Mouse (Mus musculus) spleen, postnatal 10 days (tissue): ENCODE results near the gene Cd274.
"Not testable (repeated sequence)": the region's sequence is repeated elsewhere in the genome, so short reads cannot be mapped to it uniquely, and the experiment has no call there.

Experiments
- DNase-seq, 2 experiments: peaks; one replicate each; pipeline ENCODE4 v3.0.0; 2021 to 2022; ENCODE audit warnings: low spot score in 2 of 2

The Cd274 gene

DNA sequence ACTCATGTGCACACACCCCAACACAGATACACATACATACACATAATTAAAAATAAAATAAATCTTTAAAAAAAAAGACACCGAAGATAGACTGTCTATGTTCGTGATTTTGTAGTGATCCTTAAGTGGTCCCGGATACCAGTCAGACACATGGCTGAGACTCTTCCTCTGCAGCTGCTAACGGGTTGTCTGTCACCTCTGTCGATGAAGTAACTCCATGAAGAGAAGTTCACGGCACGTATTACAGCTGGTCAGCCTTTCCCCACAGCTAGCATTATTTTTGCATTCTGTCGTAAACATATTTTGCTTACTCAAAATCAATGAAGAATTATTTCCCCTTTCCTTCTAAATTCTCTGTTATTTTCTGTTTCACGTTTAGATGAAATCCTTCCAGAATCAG is 26.1 kb downstream of the Cd274 start:
- DNase-seq, result no peak

DNA sequence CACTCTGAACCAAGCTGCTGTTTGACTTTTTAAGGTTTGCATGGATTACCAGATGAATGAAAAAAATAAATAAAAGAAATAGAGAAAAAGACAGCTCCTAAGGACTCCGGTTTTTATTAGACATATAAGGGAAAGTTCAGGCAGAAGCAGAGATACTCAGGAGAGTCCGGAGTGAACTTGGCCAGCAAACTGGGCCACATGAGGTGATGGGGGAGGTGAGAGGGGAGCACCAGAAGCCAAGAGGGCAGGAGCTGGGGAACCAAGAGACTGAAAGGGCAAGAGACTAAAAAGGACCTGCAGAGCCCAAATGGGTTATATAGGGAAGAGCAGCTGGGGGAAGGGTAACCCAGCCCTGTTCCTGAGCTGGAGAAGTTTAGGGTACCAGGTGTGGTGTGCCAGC is 27.5 kb downstream of the Cd274 start:
- no peak for DNase-seq

DNA sequence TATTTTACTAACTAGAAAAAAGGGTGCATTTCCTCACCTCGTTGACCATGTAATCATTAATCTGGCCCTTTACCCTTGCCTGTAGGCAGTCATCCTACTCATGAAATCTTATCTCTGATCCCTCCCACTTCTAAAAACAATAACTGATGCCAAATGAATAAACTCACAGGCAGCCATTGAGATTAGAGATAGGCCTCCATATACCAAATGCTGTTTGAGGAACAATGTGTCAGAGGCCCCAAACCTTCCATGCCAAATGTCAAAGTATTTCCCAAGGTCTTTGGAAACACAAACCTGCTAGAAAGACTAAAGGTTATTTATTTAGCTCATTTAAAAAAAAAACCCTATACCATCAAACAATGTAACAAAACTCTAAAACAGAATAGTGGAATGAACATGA is 29.1 kb downstream of the Cd274 start:
- no peak for DNase-seq

DNA sequence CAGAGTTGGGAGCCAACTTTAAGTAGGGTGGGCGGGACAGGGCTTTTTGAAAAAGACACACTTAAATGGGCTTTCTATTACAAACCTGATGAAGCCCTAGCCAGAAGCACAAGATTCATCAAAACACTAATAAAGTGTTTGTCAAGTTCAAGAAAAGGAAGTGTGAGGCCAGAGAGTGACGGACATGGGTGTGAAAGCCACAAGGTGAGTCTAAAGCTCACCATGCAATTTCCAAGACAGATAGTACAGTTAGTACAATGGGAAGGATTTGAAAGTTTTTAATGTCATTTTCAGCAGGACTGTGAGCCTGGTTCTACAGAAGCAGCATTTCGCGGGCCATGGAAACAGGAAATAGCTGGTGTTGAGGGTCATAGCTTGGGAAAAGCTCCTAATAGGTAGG is 32.5 kb downstream of the Cd274 start:
- DNase-seq, result no peak

DNA sequence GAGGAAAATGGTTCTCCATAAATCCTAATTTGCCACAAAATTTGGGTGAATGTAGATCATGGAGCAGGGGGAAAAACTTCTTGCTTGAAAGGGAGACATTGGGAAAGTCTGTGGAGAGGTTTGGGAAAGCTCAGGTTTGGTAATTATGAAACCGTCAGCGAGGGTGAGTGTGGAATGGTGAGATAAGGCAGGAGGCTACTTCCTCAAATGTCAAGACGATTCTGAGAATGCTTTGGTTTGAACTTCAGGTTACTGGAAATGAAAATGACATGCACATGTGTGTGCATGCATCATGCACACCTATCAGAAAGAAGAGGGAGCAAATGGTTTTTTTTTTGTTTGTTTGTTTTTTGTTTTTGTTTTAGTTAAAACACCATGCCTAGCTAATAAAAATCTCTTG is 33.2 kb downstream of the Cd274 start:
- no peak for DNase-seq

DNA sequence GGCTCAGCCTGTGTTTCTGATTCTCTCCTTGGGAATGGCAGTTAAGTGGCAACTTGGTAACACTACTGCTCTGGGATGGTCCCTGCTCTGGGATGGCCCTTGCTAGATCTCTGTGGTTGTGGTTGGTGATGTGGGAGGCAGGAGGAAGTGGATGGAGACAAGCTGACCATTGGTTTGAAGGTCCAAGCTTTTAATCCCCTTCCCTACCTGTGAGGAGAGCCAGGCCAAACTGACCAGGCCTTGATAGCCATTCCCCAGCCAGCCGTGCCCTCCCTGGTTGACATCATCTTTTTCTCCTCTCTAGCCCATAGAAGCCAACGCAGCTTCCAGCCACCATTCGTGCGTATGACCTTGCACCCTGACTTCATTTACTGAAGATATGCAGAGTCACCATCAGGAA is 35.4 kb downstream of the Cd274 start:
- DNase-seq, result no peak

DNA sequence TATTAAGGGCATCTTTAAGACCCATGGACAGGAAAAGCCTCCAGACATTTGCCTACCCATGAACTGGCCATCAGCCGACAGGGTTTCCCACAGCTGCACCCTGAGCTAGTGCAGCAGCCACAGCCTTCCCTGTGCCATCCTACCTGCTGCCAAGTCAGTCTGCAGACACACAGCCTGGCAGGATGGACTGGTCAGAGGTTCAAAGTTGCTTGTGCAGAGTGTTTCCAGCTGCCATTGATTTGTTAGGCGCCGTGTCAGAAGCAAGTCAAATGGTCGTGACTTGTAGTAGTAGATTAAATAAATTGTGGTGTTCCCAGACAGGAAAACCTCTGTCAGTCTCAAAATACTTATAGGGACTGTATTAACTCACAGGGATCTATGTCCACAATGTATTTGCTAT is 36.0 kb downstream of the Cd274 start:
- no peak for DNase-seq

DNA sequence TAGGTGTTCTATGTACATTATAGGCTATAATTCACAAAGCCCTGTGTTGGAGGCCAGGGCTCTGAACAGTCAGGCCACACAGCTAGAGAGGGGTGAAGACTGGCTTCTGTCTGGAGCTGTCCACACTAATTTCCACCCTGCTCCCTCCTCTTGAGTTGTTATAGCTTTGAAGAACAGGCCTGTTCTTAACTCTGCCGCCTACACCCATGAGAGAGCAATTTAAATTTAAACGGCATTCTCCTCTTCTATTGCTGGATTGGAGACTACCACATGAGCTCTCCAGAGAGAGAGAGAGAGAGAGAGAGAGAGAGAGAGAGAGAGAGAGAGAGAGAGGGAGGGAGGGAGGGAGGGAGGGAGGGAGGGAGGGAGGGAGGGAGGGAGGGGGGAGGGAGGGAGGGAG is 38.1 kb downstream of the Cd274 start:
- DNase-seq, result no peak

DNA sequence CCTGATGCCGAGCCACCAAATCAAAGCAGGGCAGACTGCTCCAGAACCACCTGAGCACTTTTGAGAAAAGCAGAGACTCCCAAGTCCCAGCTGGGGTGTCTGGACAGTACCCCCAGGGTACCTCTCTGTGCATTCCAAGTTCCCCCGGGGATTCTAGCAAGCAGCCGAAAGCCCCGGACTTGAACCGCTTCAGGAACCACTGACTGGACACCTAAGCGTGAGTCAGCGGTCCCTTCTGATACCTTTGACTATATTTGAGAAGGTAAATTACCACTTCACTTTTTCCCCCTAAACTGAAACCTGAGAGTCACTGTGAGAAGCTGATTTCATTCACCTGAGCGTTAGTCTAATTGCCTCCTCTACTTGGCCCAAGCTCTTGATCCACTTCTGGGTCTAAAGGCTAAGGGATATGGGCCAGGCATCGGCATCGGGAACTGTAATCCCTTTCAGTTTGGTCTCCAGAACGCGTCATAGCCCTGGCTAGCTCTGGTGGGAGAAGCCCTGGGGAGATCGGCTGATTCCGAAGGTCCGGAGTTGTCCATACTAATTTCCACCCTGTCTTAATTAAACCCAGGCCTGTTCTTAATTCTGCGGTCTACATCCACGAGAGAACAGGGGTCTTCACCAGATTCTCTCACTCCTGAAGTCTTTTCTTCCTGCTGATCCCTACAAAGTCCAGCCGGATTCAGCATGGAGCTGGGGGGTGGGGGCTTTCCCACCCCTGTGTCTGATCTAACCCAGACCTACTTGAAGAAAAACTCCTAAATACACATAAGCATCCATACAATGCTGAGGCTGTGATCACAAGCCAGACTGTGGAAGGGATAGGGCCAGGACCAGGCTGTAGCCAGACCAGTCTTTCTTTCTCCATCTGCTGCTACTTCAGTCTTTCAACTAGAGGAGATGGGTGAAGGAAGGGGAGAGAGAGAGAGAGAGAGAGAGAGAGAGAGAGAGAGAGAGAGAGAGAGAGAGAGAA is 39.1 kb downstream of the Cd274 start:
- no peak for DNase-seq

DNA sequence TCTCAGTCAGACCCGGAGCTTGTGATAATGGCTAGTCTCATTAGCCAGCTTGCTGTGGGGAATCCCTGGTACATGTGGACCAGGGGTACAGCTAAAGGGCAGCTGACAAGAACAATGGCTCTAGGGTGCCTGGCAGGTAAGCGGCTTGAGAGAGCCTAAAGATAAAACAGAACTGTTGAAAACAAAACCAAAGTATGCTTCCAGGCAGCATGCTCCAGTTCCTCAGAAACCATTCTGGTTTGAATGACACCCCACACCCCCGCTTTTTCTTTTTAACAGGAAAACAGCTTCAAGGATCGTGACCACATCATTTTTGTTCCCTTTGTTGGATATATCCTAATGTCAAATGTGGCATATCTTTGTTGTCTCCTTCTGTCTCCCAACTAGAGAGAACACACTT is 43.4 kb downstream of the Cd274 start, which contains the start of gene Pdcd1lg2:
Gene Pdcd1lg2, plus strand, starts transcription at position 301 of the 400 bp plus-strand sequence.
- DNase-seq, result no peak

DNA sequence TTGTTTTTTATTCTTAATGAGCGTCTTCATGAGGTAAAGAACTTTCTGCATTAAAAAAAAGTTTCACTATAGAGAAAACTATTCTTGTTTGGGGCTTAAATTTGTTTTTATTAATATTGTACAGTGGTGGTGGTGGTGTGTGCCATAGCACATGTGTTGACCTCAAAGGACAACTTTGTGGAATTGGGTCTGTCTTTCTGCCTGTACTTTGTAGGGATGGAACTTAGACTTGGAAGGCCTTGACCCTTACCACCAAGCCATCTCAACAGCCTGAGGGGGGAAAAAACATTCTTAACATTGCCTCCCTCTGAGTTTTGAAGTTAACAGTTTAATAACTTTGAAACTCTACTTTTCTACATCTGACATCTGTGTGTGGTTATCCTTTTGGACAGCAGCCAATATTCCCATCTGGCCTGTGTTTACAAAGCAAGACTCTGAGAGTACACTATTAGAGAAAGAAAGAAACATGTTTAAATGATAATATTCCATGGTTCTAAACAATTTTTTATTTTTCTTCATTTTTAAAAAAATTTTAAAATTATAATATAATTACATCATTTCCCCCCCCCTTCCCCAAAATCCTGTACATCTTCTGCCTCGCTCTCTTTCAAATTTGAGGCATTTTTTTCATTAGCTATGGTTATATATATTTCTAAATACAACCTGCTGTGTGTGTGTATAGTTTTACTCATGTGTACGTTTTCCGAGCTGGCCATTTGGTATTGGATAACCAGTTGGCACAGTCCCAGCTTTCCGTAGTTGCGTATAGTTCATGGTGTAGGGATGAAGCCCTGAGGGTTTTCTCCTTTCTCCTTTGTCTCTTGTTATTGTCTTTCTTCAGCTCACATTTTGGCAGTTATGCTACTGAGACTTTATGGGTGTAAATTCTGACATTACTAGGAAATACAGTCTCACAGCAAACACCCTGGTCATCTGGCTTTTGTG is 45.5 kb downstream of the Cd274 start:
- no peak for DNase-seq

DNA sequence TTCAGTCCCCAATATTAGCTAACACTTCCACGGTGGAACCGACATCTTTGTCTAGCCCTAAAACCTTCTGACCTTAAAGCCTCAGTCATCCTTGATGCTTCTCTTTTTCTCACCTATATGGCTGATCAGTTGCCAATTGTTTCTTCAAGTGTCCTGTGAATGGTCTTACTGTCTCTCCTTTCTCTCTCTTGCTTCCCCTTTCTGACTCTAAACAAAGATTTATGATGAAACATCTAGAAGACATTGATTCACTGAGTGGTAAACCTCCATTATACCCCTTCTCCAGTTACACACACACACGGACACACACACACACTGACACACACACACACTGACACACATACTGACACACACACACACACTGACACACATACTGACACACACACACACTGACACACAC is 47.3 kb downstream of the Cd274 start:
- no peak for DNase-seq

DNA sequence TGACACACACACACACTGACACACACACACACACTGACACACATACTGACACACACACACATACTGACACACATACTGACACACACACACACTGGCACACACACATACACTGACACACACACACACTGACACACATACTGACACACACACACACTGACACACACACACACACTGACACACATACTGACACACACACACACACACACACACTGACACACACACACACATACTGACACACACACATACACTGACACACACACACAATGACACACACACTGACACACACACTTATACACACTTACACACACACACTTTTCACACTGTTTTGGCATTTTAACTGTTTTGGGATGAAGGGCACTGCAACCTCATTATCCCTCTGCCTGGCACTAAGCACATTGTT is 47.7 kb downstream of the Cd274 start:
- not testable (repeated sequence) for DNase-seq

DNA sequence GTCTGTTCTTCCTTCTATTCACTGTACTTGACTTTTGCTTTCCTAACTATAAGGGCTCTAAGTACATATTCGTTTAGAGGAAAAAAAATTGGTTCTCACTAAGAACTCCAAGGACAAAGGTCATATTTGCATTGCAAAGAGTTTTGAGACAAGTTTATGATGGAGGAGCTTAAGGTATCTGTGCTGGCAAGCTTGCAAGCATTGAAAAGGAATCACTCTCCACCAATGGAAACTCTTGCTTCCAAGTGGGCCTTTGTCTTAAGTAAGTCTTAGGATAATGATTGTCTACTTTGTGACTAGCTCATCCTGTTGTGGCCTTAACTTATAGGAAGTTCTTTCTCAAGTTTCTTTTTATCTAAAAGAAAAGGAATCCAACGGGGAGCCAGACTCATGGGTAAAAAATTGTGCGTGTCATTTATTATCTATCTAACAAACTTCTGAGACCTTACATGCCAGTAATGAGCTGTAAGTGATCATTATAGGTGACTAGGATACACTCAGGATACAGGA is 49.2 kb downstream of the Cd274 start:
- DNase-seq, result no peak

DNA sequence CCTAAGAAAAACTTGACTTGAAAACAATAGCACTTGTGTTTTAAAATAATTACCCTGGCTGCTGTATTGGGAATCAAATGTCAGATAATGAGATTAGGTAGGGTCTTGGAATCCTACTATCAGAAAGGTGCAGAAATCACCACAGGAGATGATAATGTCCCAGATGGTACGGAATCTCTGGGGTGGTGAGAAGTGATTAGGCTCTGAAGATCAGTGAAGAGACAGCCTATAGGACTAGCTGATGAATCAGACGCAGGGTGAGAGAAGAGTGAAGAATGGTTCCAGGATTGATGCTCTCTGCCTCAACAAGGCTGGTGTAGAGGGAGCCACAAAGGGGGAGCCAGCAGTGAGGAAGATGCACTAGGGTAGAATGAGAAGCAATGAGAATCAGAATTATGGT is 49.9 kb downstream of the Cd274 start:
- no peak for DNase-seq

DNA sequence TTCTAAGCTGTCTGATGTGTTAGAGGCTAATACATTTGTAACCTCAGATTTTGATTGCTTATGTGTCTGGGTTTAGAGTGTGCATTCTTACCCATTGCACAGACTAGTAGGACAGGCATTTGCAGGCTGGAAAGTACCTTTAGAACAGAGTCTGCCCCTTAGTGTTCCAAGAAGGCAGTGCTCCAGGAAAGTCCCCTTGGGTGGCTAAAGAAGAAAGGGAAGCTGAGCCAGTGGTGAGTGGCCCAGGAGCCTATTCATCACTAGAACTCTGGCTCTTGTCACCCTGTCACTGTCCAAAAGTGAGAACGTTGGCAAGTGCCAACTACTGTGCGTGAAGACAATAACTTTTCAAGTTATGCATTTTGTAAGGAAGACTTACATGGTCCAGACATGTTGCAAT is 50.6 kb downstream of the Cd274 start:
- DNase-seq, result no peak

DNA sequence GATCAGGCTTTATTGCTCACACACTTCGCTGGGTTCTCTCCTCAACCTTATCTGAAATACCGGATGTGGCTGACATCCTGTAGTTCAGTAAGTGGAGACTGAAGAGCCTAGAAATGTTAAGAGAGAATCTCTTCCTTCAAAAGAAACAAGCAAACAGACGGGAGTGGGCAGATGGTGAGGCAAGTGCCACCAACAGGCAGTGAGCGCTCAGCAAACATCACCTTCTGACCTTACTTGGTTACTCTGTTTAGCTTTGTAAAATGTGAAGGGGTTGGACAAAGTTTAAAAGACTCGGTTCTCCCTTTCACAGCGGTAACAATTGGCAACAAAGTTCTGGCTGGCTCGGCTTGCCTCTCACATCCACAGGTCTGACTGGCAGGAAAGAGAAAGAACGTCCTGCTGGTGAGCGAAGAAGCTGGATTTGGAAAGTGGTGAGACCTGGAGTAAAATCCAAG is 51.4 kb downstream of the Cd274 start:
- no peak for DNase-seq

DNA sequence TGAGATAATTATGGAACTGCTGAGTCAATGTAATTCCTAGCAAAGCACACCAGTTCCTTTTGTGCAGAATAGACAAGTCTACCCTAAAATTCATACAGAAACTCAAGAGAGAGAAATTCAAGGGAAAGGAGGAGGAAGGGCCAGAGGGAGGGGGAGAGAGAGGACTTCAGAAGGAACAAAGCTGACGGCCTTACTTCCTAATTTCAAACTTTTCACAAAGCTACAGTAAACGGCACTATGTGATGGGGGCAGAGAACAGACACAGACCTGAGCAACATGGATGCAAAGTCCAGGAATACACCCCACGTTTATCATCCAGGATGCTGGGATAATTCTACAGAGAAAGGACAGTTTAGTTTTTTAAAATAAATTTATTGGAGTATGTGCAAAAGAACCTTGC is 52.3 kb downstream of the Cd274 start:
- DNase-seq, result no peak

DNA sequence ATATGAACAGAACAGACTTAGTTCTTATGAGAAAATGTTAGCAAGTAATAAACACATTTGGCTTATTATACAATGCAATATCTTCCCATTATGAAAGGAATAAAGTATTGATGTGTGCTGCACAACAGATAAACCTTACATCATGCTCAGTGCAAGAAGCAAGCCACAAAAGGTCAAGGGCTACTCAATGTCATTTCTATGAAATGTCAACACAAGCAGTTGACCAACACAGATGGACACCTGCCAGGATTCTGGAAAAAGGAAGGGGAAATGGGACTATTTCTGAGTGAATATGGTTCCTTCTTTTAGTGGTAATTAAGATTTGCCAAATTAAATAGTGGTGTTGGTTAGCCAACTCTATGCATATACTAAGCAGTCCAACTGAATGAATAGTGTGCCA is 52.7 kb downstream of the Cd274 start:
- DNase-seq, result no peak

DNA sequence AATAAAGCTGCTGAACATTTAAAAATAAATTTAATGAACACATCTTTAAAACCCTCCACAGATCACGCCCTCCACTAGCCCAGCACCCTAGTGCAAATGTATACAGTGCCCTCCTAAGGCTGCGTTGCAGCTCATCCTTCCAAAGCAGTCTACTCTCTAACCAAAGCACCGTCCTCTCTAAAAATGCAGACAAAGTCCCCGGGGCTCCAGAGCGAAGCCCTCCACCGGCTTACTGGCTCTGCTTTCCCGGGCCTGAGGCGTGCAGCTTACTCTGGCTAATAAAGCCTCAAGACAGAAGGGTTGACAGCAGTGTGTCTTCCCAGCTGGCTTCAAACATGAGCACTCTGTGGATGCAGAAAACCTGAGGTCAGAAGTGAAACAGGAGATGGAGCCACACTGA is 53.1 kb downstream of the Cd274 start:
- no peak for DNase-seq

DNA sequence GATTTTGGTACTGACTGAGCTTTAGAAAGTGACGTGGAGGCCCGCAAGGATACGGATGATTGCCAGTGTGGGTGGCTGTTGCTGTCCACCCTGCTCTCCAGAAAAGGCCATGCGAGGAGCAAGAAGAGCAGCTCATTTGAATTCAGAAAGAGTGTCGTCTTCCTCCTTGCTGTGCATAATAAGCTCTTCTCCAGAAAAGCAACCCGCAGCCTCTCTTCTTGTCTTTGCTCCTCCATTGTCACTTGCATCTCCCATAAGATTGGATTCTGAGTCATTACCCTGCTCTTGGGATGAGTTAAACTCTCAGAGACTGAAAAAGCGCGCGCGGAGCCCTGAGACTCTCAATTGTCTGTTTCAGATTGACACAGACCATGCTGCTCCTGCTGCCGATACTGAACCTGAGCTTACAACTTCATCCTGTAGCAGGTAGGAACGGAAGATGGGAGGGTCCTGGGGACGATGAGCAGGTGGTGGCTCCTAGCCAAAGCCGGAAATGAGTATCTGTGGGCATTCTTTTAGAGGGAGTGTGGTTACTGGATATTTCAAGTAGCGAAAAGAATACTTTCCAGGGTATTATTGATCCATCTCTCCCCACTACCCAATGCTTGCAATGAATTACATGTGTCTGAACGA is 54.9 kb downstream of the Cd274 start:
- DNase-seq, result no peak

DNA sequence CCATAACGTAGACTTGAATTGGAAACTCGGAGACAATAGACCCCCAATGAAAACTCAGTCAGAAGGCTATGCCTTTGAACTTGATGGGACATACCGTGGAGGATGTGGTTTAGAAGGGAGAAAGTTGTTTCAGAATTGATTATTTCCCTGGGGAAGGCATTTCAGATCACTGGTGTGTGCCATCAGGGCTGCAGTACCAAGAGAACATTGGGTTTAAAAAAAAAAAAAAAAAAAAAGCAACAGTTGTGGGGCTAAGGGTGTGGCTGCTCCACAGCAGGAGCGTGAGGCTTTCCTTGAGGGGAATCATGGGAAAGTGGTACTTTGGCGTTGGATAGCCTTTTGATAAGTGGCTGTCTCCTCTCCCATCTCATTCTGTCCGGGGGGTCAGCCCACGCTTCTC is 55.5 kb downstream of the Cd274 start:
- no peak for DNase-seq
